Mouse (Mus musculus) frontal cortex, adult 2 months (tissue): Measurements from ENCODE around the gene Il17f. TPM values are rescaled to one million over a fixed set of nuclear protein-coding genes. Genes with fewer than 3 reads are reported as not detected.
"Not testable (repeated sequence)": the region's sequence is repeated elsewhere in the genome, so short reads cannot be mapped to it uniquely, and the experiment has no call there.

Experiments
- DNase-seq, 2 experiments: peaks; one replicate each; pipeline ENCODE4 v3.0.0; 2022; ENCODE audit warnings: low spot score in 1 of 2; ENCODE audit errors: extremely low spot score in 1 of 2
- polyA plus RNA-seq: library from polyadenylated mRNA; depleted of rRNA; stranded (reverse); fragments of >200 nt; gene quantifications from 2 replicates; pipeline ENCODE4 v1.2.3, GENCODE M21; 2012; rRNA removed

Il17f gene
- polyA plus RNA-seq: not detected in 2 replicates

- not testable (repeated sequence) for DNase-seq
Measured at GRCm38 (mm10) chr1:20790517-20790916, at the start of gene Il17f. TSS of gene Il17f (minus strand) at chr1:20790617.

- no peak for DNase-seq
Measured at GRCm38 (mm10) chr1:20839911-20840310, 49.5 kb upstream of the Il17f start.

GRCm38 (mm10) chr1:20836551-20837125 lies 46.2 kb upstream of the Il17f start:
- no peak for DNase-seq

DNA sequence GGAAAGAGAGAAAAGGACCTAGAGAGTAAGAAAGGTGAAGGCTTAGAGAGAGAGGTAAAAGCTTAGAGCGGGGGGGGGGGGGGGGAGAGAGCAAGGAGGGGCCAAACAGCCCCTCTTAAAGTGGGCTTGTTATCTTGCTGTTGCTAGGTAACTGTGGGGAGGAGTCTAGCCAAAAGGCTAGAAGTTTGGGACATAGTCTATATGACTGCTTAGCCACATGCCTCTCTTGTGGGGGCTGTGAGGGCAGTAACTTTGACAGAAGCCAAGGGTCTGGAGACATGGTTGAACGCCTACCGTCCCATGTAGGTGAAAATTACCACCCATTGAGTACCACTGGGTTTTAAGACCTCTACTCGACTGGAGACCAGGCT lies 42.7 kb upstream of the Il17f start:
- no peak for DNase-seq

GRCm38 (mm10) chr1:20832473-20833140 lies 42.2 kb upstream of the Il17f start:
- peak in 1 of 2 experiments; percentile 20 for DNase-seq

DNA sequence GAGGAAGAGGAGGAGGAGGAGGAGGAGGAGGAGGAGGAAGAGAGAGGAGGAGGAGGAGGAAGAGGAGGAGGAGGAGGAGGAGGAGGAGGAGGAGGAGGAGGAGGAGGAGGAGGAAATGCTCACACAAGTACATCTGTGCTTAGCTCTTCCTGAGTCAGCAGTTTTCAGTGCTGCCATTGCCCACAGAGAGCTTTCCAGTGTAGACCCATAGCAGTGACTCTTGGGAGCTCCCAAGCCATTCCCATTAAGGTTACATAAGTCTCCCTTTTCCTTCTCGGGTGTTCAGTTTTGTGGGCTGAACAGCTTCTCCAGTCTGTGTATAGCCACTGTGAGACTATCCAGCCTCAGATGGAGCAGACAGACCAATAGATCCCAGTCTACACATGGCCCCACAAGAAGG lies 40.1 kb upstream of the Il17f start:
- no peak for DNase-seq

DNA sequence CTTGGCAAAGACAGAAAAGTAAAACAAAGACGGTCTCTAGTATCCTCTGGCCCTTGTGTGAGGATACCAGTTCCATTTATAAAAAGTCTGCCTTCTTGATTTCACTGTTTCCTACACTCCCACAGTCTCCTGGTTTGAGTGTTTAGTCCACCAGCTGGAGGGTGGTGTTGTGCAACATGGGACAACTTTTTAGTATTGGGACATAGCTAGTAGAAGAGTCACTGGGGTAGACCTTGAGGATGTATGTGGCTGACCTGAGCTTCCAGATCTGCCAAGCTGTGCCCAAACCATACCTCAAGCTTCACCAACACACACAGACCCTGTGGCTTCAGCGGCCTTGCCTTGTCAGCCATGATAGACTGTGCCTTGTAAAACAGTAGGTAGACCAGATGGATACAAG lies 37.6 kb upstream of the Il17f start:
- no peak for DNase-seq

- DNase-seq: no peak
Measured at GRCm38 (mm10) chr1:20825036-20825435, 34.6 kb upstream of the Il17f start.

DNA sequence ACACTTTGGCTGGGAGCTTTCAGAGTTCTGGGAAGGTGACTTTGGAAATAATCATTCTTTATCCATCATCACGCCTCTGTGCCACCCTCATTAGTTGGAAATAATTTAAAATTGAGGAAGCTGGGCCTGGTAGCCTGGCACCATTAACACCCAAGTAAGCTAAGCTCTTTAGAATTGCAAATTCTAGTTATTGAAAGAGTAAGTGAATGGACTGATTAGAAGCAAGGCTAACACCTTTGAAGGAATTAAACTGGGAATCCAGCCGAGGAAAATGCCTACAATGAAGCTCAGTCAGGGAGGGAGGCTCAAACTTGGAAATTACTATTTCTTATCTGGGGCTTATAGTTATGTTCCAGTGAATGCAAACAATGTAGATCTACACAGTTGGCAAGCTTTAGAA lies 33.5 kb upstream of the Il17f start:
- DNase-seq: no peak

- DNase-seq: no peak
Measured at GRCm38 (mm10) chr1:20823471-20823870, 33.1 kb upstream of the Il17f start.

GRCm38 (mm10) chr1:20820959-20821358 lies 30.5 kb upstream of the Il17f start:
- DNase-seq: no peak

DNA sequence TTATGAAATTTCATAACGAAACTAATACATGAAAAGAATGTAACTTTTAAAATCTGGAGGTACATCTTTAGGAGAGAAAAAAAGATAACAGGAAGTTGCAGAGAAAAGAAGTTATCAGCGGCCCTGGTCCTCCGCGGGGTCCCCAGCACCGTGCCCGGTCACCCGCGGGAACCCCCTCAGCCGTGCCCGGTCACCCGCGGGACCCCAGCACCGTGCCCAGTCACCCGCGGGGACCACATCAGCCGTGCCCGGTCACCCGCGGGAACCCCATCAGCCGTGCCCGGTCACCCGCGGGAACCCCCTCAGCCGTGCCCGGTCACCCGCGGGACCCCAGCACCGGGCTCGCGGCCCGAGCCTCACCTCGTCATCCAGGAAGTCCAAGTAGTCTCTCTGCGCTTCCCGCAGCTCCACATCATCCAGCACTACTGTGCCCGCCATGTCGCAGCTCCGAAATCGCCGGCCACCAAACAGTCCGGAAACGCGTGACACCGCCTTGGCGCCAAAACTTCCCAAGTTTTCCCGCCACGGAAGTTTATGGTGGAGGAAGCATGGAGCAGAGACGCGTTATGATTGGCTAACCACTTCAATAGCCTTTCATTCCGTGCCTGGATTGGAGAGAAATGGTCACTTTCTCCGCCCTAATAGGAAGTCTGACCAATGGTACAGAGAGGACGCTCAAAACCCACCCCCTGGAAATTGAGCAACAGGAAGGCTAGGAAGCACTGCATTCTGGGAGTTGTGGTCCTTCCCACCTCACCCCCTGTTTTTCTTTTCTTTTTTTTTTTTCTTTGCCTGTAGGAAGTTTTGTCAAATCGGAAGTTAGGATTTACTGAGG lies 29.6 kb upstream of the Il17f start, which contains the start of gene Mcm3:
Gene Mcm3, minus strand, starts transcription at position 542 of the 835 bp plus-strand sequence.
- DNase-seq: peak; percentile 96

- DNase-seq: no peak
Measured at GRCm38 (mm10) chr1:20817596-20817995, 27.2 kb upstream of the Il17f start.

GRCm38 (mm10) chr1:20817172-20817571 lies 26.8 kb upstream of the Il17f start:
- DNase-seq: no peak

GRCm38 (mm10) chr1:20814521-20814920 lies 24.1 kb upstream of the Il17f start:
- DNase-seq: no peak

DNA sequence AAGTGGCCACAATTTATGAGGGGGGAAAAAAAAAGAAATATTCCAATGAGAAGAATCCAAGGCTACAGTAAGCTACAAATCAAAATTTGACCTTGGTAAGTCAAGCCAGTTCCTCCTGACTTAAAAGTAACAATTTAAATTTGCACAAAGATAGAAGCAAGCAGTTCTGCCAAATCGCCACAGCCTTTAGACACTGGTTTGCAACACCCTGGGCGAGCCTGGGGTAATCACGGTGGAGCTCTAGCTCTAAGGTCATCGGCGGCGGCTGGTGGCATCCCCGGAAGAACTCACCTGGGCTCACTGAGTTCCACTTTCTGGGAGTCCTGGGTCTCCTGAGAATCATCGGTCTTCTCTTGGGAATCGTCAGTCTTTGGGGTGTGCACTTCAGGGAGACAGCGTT lies 14.1 kb upstream of the Il17f start:
- no peak for DNase-seq

DNA sequence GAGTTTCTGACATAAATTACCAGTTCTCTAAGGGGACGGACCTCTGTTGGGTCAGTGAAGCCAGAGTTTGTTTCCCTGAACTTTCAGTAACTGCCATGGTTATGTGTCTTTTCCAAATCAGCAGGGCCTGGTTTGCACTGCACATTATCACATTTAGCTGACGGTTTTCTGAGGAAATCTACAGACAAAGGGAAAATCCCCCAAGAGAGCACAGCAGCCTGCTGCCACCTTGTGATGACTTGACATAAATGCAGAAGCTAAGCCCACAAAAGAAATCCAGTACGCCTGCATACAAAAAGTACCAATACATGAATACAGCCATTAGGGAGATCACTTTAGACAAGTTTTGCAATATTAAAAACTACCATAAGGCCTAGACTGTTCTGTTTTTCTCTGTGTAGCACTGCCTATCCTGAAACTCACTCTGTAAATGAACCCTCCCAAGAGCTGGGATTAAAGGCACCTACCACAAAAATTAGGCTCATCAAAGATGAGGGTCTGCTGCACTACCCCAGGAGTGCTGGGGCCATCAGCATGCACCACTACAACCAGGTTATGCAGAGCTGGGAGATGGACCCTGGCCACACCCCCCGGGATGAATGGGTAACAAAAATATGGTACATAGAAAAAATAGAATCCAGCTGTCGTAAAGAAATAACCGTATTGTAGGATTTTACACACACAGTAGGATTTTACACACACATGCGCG lies 11.4 kb upstream of the Il17f start:
- DNase-seq: peak in 1 of 2 experiments; percentile 78

DNA sequence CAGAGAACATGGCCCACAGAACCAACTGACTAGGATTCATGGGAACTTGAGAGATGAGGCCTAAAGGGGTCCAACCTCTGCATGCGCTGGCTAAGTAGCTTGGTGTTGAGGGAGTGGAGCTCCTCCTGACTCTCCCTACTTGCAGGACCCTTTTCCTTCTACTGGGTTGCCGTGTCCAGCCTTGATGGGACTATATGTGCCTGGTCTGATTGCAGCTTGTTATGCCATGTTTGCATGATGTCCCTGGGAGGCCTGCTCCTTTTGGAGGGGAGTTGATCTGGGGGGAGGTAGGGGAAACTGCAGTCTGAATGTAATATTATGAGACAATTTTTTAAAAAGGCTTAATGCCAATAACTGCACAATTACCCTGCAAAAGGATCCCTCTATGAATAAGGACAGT lies 10.9 kb upstream of the Il17f start:
- DNase-seq: no peak

- DNase-seq: no peak
Measured at GRCm38 (mm10) chr1:20795178-20795577, 4.8 kb upstream of the Il17f start.

GRCm38 (mm10) chr1:20794760-20795159 lies 4.3 kb upstream of the Il17f start:
- no peak for DNase-seq

GRCm38 (mm10) chr1:20791414-20791813 lies 997 bp upstream of the Il17f start:
- no peak for DNase-seq
